Mouse (Mus musculus): Measurements from ENCODE around the gene Spata46. TPM values are rescaled to one million over a fixed set of nuclear protein-coding genes. Genes with fewer than 3 reads are reported as not detected.

Spata46 gene
- polyA plus RNA-seq, 1 experiment from 2014 or later: 2.0 TPM

DNA sequence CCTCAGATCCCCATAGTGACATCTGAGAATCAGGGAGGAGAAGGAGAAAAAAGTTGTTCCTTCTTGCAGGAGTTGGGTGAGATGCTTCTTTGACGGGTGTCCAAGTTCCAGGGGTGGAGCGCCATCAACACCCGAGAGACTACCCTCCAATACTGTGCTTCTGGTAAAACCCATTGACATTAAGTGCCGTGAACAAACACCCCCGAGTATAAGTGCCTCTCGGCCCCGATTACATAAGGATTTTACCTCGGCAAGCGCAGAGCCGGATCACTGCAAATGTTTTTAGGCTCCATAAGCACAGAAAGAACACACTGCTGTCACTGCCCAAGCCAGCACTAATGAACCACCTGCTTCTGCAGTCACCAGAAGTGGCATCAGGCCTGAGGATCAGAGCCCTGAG lies 14.4 kb downstream of the Spata46 start:
- Histone ChIP-seq H3K4me2 (replicated peaks; ENCODE audit: low read depth, low read length) (no peak overlapping the region), H3K27ac (ENCODE audit: low read depth, low read length) (no peak overlapping the region), H3K4me3 (ENCODE audit: low read length) (no peak overlapping the region), H3K27me3 (ENCODE audit: control insufficient read depth, insufficient read depth, low read length) (no peaks in the 10 kb centered on the region), H3K9me3 (ENCODE audit: control insufficient read depth, low read length) (no peaks in the 10 kb centered on the region), H3K9ac (ENCODE audit: low read depth, low read length) (no peak overlapping the region), H3K36me3 (ENCODE audit: control insufficient read depth, insufficient read depth, low read length) (no peaks in the 10 kb centered on the region; the same call in 1 of the 2 replicates), H3K4me1 (ENCODE audit: control insufficient read depth, insufficient read depth, low read length) (no peaks in the 10 kb centered on the region)
- 89% methylated on average over 10 of the region's 10 CpGs for WGBS
- no peak for ATAC-seq (ENCODE audit: low FRiP score, low TSS enrichment)

DNA sequence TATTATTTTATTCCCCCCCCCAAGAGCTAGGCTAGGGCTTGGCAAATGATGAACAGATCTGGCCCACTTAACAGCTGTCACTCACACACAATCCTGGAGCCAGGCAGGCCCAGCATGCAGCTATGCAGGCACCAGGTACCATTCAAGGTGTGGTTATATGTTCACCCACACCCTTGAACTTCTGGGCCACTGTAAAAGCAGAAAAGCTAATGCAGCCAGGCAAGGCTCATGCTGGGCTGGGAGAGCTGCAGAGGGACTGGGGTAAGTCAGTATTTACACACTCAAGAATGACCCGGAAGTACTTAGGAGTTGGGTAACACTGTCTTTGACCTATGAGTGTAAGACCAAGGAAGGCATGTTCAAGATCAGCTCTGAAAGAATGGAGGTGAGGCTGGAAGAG lies 15.7 kb downstream of the Spata46 start:
- no peak for ATAC-seq (ENCODE audit: low FRiP score, low TSS enrichment)
- 87% methylated on average over 1 of the region's 1 CpGs for WGBS
- no peak overlapping the region for H3K27ac ChIP-seq (ENCODE audit: low read depth, low read length)
- H3K9me3 ChIP-seq (ENCODE audit: control insufficient read depth, low read length): no peaks in the 10 kb centered on the region
- no peak overlapping the region for H3K4me2 ChIP-seq (replicated peaks; ENCODE audit: low read depth, low read length)
- H3K27me3 ChIP-seq (ENCODE audit: control insufficient read depth, insufficient read depth, low read length): no peaks in the 10 kb centered on the region
- H3K4me3 ChIP-seq (ENCODE audit: low read length): no peak overlapping the region
- H3K9ac ChIP-seq (ENCODE audit: low read depth, low read length): no peak overlapping the region
- no peaks in the 10 kb centered on the region; the same call in 1 of the 2 replicates for H3K36me3 ChIP-seq (ENCODE audit: control insufficient read depth, insufficient read depth, low read length)
- no peaks in the 10 kb centered on the region for H3K4me1 ChIP-seq (ENCODE audit: control insufficient read depth, insufficient read depth, low read length)

DNA sequence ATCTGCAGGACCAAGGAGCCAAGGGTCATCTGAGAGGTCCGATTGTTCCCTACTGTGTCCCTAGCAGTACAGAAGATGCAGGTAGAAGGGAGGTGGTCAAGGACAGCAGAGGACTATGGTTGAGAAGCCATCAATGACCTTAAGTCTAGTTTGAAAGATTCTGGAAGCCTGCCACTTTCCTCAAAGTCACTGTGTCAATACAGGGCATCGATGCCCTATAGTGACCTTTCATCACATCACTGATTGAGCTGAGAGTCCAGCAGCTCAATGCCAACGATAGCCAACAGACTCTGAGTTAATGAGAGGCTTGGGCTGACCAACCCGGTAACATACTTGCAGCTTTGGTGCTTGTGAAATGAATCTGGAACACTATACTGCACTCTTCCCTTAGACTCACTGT lies 16.7 kb downstream of the Spata46 start:
- Histone ChIP-seq H3K9me3 (ENCODE audit: control insufficient read depth, low read length) (no peaks in the 10 kb centered on the region), H3K4me2 (replicated peaks; ENCODE audit: low read depth, low read length) (no peak overlapping the region), H3K36me3 (ENCODE audit: control insufficient read depth, insufficient read depth, low read length) (no peaks in the 10 kb centered on the region; the same call in 1 of the 2 replicates), H3K4me3 (ENCODE audit: low read length) (no peak overlapping the region), H3K27me3 (ENCODE audit: control insufficient read depth, insufficient read depth, low read length) (no peaks in the 10 kb centered on the region), H3K27ac (ENCODE audit: low read depth, low read length) (no peak overlapping the region), H3K4me1 (ENCODE audit: control insufficient read depth, insufficient read depth, low read length) (no peaks in the 10 kb centered on the region), H3K9ac (ENCODE audit: low read depth, low read length) (no peak overlapping the region)
- no peak for ATAC-seq (ENCODE audit: low FRiP score, low TSS enrichment)
- 94% methylated on average over 4 of the region's 4 CpGs for WGBS

- H3K4me1 ChIP-seq (ENCODE audit: control insufficient read depth, insufficient read depth, low read length): no peaks in the 10 kb centered on the region
- H3K27ac ChIP-seq (ENCODE audit: low read depth, low read length): no peak overlapping the region
- WGBS: 71% methylated on average over 6 of the region's 6 CpGs
- no peaks in the 10 kb centered on the region for H3K27me3 ChIP-seq (ENCODE audit: control insufficient read depth, insufficient read depth, low read length)
- no peak for ATAC-seq (ENCODE audit: low FRiP score, low TSS enrichment)
- H3K4me3 ChIP-seq (ENCODE audit: low read length): no peak overlapping the region
- H3K9ac ChIP-seq (ENCODE audit: low read depth, low read length): no peak overlapping the region
- H3K36me3 ChIP-seq (ENCODE audit: control insufficient read depth, insufficient read depth, low read length): no peaks in the 10 kb centered on the region
- H3K4me2 ChIP-seq (replicated peaks; ENCODE audit: low read depth, low read length): no peak overlapping the region
- no peaks in the 10 kb centered on the region for H3K9me3 ChIP-seq (ENCODE audit: control insufficient read depth, low read length)
Measured at GRCm38 (mm10) chr1:170331926-170332325, 23.3 kb downstream of the Spata46 start.

DNA sequence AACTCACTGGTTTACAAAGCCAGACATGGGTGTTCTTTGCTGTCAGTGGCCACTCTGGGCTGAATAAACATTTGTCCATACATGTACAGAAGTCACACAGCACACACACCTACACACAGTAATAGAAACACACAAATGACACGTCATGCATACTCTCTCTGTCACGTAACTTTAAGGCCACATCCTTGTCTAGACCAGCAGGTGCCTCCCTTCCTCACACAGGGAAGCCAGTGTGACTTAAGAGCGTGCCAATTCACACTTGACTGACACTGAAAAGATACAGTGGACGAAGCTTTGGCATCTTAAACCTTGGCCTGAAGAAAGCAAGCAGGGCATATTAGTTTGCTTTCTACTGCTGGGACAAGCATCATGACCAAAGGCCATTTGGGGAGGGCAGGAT lies 24.2 kb downstream of the Spata46 start:
- no peaks in the 10 kb centered on the region for H3K9me3 ChIP-seq (ENCODE audit: control insufficient read depth, low read length)
- H3K27me3 ChIP-seq (ENCODE audit: control insufficient read depth, insufficient read depth, low read length): no peaks in the 10 kb centered on the region
- H3K27ac ChIP-seq (ENCODE audit: low read depth, low read length): no peak overlapping the region
- WGBS: 74% methylated on average over 4 of the region's 4 CpGs
- H3K4me1 ChIP-seq (ENCODE audit: control insufficient read depth, insufficient read depth, low read length): no peaks in the 10 kb centered on the region
- no peaks in the 10 kb centered on the region for H3K36me3 ChIP-seq (ENCODE audit: control insufficient read depth, insufficient read depth, low read length)
- no peak overlapping the region for H3K4me2 ChIP-seq (replicated peaks; ENCODE audit: low read depth, low read length)
- no peak overlapping the region for H3K4me3 ChIP-seq (ENCODE audit: low read length)
- ATAC-seq (ENCODE audit: low FRiP score, low TSS enrichment): no peak
- H3K9ac ChIP-seq (ENCODE audit: low read depth, low read length): no peak overlapping the region

GRCm38 (mm10) chr1:170339943-170340342 lies 31.3 kb downstream of the Spata46 start:
- Histone ChIP-seq H3K36me3 (ENCODE audit: control insufficient read depth, insufficient read depth, low read length) (no peaks in the 10 kb centered on the region), H3K27me3 (ENCODE audit: control insufficient read depth, insufficient read depth, low read length) (no peaks in the 10 kb centered on the region), H3K4me3 (ENCODE audit: low read length) (no peak overlapping the region), H3K9me3 (ENCODE audit: control insufficient read depth, low read length) (no peaks in the 10 kb centered on the region), H3K9ac (ENCODE audit: low read depth, low read length) (no peak overlapping the region), H3K27ac (ENCODE audit: low read depth, low read length) (no peak overlapping the region), H3K4me1 (ENCODE audit: control insufficient read depth, insufficient read depth, low read length) (no peaks in the 10 kb centered on the region), H3K4me2 (replicated peaks; ENCODE audit: low read depth, low read length) (no peak overlapping the region)
- no peak for ATAC-seq (ENCODE audit: low FRiP score, low TSS enrichment)
- 92% methylated on average over 3 of the region's 3 CpGs for WGBS

DNA sequence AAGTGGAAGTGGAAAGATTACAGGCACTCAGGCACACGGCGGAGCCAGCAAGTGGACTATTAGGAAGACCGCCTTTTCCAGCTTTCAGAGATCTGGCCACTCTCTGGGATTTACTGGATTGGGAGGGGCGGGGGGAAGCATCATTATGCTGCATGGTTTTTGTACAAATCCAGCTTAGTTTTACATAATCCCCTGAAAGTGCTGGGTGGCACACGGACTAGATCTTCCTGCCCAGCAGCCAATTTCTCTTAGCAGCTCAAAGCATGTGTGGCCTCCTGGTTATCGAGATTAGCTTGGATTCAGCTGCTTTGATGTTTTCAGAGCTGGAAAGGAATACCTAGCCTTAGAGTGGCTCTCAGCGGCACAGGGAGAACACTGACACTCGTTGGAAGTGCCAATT lies 34.5 kb downstream of the Spata46 start:
- 67% methylated on average over 8 of the region's 8 CpGs for WGBS
- H3K4me1 ChIP-seq (ENCODE audit: control insufficient read depth, insufficient read depth, low read length): no peaks in the 10 kb centered on the region

DNA sequence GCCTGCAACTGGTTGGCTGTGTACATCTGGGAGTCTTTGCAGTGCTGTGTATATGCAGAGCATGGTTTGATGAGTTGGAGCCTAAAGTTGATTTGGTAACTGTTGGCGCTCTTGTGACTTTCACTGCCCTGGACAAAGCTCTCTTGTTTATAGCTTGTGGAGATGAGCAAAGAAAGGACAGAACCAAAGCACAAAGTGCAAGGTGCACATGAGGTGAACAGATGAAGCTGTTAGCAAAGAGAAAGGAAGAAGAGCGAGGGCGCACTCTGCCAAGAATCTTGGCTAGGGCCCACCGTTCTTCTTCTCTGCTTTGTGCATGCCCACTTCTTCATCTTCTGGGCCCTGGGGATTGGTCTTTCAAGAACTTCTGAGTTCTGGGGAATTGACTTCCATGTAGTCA lies 35.3 kb downstream of the Spata46 start:
- Histone ChIP-seq H3K4me3 (ENCODE audit: low read length) (no peak overlapping the region), H3K27ac (ENCODE audit: low read depth, low read length) (no peak overlapping the region), H3K4me2 (replicated peaks; ENCODE audit: low read depth, low read length) (no peak overlapping the region), H3K36me3 (ENCODE audit: control insufficient read depth, insufficient read depth, low read length) (no peaks in the 10 kb centered on the region), H3K4me1 (ENCODE audit: control insufficient read depth, insufficient read depth, low read length) (no peaks in the 10 kb centered on the region), H3K9me3 (ENCODE audit: control insufficient read depth, low read length) (no peaks in the 10 kb centered on the region), H3K27me3 (ENCODE audit: control insufficient read depth, insufficient read depth, low read length) (no peaks in the 10 kb centered on the region), H3K9ac (ENCODE audit: low read depth, low read length) (no peak overlapping the region)
- 97% methylated on average over 4 of the region's 4 CpGs for WGBS
- no peak for ATAC-seq (ENCODE audit: low FRiP score, low TSS enrichment)

More for the DNA sequence above, 34.5 kb downstream of the Spata46 start:
- H3K4me3 ChIP-seq (ENCODE audit: low read length): no peak overlapping the region
- no peaks in the 10 kb centered on the region for H3K36me3 ChIP-seq (ENCODE audit: control insufficient read depth, insufficient read depth, low read length)
- H3K27ac ChIP-seq (ENCODE audit: low read depth, low read length): no peak overlapping the region
- H3K9me3 ChIP-seq (ENCODE audit: control insufficient read depth, low read length): no peaks in the 10 kb centered on the region
- no peaks in the 10 kb centered on the region for H3K27me3 ChIP-seq (ENCODE audit: control insufficient read depth, insufficient read depth, low read length)
- no peak overlapping the region for H3K4me2 ChIP-seq (replicated peaks; ENCODE audit: low read depth, low read length)
- ATAC-seq (ENCODE audit: low FRiP score, low TSS enrichment): no peak
- H3K9ac ChIP-seq (ENCODE audit: low read depth, low read length): no peak overlapping the region

DNA sequence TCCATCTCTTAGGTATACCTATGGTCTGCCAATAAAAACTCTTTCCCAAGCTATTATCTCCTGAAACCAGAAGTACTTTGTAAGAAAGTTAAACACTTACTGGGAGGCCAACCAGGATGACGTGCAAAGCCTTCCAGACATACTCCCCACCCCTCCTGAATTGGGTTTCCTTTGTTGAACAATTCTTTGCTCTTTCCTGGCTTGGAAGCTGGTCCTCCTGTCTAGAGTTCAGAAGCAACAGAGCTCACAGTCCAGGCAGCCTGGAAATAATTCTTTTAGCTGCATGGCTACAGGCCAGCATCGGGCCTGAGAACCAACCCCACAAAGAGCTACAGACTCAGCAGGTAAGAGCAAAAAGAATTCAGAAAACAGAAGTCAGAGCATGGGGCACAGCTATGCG lies 37.7 kb downstream of the Spata46 start:
- Histone ChIP-seq H3K27me3 (ENCODE audit: control insufficient read depth, insufficient read depth, low read length) (no peaks in the 10 kb centered on the region), H3K9me3 (ENCODE audit: control insufficient read depth, low read length) (no peaks in the 10 kb centered on the region), H3K4me2 (replicated peaks; ENCODE audit: low read depth, low read length) (no peak overlapping the region), H3K27ac (ENCODE audit: low read depth, low read length) (no peak overlapping the region), H3K9ac (ENCODE audit: low read depth, low read length) (no peak overlapping the region), H3K36me3 (ENCODE audit: control insufficient read depth, insufficient read depth, low read length) (no peaks in the 10 kb centered on the region), H3K4me3 (ENCODE audit: low read length) (no peak overlapping the region), H3K4me1 (ENCODE audit: control insufficient read depth, insufficient read depth, low read length) (no peaks in the 10 kb centered on the region)
- ATAC-seq (ENCODE audit: low FRiP score, low TSS enrichment): no peak
- 85% methylated on average over 3 of the region's 3 CpGs for WGBS

DNA sequence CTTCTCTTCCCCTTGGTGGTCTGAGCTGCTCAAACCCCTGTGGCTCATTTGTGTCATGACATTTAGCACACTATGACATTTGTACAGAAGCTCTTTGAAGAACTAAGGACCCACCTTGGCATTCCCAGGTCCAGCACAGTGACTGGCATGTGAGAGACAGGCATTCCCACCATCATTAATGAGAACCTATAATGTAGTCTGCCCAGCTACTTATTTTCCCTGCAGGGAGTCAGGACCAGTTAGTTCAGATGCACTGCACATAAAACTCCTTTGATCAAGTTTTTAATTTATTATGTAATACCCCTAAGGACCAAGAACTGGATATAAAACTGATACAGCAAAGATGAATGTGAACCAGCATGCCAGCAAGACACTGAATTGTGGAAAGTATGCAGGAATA lies 42.5 kb downstream of the Spata46 start:
- ATAC-seq (ENCODE audit: low FRiP score, low TSS enrichment): no peak
- H3K4me1 ChIP-seq (ENCODE audit: control insufficient read depth, insufficient read depth, low read length): no peaks in the 10 kb centered on the region
- H3K36me3 ChIP-seq (ENCODE audit: control insufficient read depth, insufficient read depth, low read length): no peaks in the 10 kb centered on the region
- H3K9ac ChIP-seq (ENCODE audit: low read depth, low read length): no peak overlapping the region
- no peak overlapping the region for H3K4me3 ChIP-seq (ENCODE audit: low read length)
- H3K9me3 ChIP-seq (ENCODE audit: control insufficient read depth, low read length): no peaks in the 10 kb centered on the region
- no peak overlapping the region for H3K27ac ChIP-seq (ENCODE audit: low read depth, low read length)
- H3K4me2 ChIP-seq (replicated peaks; ENCODE audit: low read depth, low read length): no peak overlapping the region
- H3K27me3 ChIP-seq (ENCODE audit: control insufficient read depth, insufficient read depth, low read length): no peaks in the 10 kb centered on the region

Data from kidney, embryonic 14.5 days (tissue).